Mouse (Mus musculus): ENCODE measurements around the gene Kremen1.

Kremen1 gene

GRCm38 (mm10) chr11:5175141-5175540 lies 86.2 kb downstream of the Kremen1 start:
- DNase-seq (ENCODE audit: low spot score in 2 of 2) = no peak

GRCm38 (mm10) chr11:5172861-5173260 lies 88.5 kb downstream of the Kremen1 start:
- DNase-seq (ENCODE audit: low spot score in 2 of 2) = no peak

- DNase-seq (ENCODE audit: low spot score in 2 of 2) = peak in 1 of 2 experiments; percentile 47
Observed at GRCm38 (mm10) chr11:5167311-5167710, 94.0 kb downstream of the Kremen1 start.

DNA sequence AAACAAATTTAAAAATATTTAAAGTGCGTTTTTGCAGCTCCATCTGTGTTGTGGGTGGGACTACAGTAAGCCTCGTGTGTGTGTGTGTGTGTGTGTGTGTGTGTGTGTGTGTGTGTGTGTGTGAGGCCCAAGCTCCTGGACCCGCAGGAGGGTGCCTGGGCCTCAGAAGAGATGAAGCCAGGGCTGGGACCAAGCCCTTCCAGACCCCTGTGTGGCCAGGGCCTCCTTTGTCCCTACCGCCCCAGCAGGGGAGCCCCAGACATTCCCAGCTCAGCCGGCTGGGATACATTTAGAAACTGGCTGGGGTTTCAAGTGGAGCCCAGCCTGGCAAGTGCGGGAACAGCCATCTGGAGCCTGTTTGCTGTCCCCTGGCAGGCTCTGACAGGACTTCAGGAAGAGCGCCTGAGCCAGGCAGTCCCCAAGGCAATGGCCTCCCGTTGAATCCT lies 95.9 kb downstream of the Kremen1 start:
- peak; percentile 52 to 75 for DNase-seq (ENCODE audit: low spot score in 2 of 2)

GRCm38 (mm10) chr11:5164310-5164709 lies 97.0 kb downstream of the Kremen1 start:
- no peak for DNase-seq (ENCODE audit: low spot score in 2 of 2)

DNA sequence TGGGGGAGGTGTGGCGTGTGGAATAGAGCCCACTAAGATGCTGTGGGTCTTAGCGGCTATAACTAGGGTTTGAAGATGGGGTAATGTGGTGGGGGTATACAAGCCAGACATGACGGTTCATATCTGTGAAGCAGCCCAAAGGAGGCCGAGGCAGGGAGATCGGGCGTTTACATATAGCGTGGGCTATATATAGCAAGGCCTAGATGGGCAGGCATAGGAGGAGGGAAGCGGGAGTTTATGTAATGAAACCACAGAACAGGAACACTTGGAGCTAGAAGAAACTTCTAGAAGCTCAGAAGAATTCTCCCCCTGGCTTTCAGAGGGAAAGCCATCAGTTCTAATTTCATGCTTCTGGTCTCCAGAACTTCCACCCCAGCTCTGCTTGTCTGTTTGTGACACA lies 97.9 kb downstream of the Kremen1 start:
- DNase-seq (ENCODE audit: low spot score in 2 of 2) = no peak

DNA sequence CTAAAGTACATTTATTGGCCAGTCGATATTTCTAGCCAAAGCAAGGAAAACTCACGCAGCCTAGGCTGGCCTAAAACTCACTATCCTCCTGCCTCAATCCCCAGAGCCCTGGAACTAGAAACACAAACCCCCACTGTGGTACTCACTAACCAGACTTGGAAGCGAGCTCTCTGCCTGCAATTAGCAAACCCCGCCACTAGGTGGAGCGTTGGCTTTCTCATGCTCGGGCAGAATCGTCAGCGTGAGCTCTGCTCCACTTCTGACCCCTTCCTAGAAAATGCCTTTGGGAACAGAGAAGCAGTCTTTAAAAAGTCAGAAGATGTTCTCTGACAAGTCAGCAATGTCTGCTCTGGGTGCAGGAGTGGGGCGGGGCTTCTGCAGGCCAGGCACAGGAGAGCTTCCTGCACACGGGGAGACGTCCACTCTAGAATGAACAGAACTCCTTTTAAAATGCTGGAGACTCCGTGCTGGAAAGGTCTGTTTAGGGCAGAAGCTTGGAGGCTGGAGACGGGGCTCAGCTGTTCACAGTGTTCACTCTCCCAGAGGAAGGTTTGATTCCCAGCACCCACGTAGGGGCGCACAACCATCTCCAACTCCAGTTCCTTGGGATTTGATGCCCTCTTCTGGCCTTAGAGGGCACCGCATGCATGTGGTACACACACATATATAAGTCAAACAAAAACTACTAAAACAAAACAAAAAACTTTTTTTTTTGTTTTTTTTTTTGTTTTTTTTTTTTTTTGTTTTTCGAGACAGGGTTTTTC lies 100.5 kb downstream of the Kremen1 start:
- peak in 1 of 2 experiments; percentile 22 for DNase-seq (ENCODE audit: low spot score in 2 of 2)

DNA sequence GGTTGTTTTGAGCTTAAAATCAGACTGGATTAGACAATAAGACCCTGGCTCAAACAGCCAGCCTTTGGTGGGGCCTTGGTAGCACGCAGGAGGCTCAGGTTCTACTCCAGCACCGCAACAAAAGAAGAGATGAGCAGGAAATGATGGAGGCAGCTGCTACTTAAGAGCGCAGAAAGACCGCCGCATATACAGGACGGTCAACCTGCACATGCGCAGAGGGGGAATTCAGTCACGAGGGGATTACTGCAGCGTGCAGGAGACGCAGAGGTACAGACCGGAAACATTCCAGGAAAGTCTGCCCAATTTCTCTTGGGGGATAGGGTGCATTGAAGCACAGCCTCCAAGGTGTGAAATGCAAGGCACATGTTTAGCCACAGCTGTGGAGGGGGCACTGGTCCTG lies 103.3 kb downstream of the Kremen1 start:
- no peak for DNase-seq (ENCODE audit: low spot score in 2 of 2)

DNA sequence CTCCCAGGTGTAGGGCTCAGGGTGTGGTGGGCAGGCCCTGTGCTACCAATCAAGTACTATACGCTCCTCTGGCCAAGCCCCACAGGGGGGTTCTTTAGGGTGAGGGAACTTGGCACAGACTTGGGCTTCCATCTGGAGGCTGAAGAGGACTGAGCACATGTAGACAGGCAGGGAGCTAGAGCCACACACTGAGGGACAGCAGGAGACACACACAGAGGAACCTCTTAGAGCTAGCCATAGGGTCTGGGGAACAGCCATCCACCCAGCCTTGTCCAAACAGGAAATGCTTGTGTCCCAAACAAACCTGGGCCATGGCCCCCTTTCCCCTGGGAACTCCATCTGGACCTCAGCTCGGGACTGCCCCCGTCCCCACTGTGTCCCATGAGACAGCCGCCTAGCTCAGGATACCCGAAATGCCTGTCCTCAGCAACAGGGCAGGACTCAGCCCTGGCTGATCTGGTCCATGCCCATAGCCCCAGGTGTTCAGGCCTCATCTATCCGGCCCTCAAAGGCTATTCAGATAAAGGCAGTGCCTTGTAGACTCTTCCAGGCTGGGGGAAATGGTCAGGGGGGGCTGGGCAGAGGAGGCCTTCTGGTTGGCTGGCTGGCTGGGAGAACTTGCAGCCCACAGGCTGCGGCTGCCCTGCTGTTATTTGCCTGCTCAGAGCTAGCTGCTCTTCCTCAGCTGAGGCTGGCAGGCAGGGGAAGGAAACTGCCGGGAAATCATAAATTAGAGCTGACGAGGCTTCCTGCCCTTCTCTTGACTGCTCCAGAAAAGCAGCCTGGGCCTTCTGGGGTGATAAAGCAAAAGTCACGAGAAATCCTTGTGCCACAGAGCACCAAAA lies 106.2 kb downstream of the Kremen1 start:
- DNase-seq (ENCODE audit: low spot score in 2 of 2) = no peak

DNA sequence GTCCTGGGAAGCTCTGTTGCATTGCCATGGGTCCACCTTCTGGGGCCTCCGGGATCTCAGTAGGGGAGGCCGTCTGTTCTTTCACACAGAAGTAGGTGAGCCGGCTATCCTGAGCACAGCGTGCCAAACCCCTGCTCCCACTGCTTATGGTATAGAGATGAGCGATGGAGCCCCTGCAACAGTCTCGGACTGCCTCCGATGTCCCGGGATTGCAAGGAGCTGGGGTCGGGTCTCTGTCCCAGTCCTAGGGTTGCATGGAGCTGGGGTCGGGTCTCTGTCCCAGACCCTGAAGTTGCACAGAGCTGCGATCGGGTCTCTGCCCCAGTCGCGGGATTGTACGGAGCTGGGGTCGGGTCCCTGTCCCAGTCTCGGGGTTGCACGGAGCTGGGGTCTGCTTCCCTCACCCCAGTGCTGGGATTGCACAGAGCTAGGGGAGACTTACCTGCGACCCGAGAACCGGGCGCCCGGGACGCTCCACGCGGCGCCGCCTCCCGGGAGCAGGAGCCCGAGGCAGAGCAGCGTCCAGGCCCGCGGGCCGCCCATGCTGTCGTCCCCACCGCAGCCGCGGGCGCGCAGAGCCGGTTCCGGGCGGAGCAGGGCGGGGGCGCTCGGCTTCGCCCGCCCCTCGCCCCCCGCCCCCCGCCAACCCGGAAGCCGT lies 109.5 kb downstream of the Kremen1 start, which contains the start of gene Emid1:
Emid1 (minus strand) TSS at position 578 of the 658 bp plus-strand sequence.
- no peak for DNase-seq (ENCODE audit: low spot score in 2 of 2)

DNA sequence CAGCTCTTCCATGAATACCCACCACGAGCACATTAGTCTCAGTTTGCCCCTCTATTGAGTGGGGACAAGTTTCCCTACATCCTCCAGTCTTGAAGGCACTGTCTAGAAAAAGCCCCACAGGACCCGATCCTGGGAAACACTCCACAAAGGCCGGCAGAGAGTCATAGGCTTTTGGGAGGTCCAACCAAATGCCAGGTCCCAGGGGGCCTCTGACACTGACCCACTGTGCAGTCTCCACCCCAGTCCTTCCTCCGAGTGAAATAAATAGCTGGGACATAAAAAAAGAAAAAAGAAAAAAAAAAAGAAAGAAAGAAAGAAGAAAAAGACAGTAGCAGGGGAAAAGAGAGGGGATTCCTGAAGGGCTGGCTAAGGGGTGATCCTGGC lies 110.1 kb downstream of the Kremen1 start:
- no peak for DNase-seq (ENCODE audit: low spot score in 2 of 2)

DNA sequence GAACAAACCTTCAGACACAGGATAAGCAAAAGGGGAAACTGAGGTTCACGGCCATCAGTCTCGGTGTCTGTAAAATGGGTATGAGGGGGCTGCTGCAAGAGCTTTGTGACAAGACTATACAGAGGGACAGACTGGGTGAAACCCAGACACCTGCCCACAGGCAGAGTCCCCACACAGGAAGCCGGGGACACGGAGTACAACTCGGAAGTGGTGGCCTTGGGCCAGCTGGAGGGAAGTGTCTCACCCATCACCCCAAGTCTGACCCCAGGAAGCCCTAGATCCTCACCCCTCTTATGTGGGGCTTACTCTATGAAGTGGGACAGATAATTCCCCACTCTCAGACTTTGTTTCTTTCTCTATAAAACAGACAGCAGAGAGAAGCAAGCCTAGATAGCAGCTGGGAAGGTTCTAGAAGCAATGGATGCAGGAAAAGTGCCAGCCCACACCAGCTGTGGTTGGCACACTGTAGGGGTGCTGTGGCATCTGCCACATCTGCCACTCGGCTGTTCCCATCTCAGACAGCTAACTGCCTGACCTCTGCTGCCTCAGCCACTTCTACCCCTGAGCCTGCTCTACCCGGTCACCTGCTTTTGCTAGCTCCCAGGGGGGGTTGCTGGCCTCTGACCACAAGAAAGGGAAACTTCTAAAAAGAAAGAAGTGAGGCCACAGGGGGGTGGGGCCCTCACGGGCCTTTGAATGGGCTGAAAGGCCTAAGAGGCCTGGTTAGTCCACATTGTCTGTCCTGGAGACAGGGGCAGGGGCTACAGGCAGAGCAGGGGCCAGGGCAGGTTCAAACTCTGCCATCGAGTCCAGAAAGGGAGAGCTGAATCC lies 110.7 kb downstream of the Kremen1 start:
- DNase-seq (ENCODE audit: low spot score in 2 of 2) = no peak

DNA sequence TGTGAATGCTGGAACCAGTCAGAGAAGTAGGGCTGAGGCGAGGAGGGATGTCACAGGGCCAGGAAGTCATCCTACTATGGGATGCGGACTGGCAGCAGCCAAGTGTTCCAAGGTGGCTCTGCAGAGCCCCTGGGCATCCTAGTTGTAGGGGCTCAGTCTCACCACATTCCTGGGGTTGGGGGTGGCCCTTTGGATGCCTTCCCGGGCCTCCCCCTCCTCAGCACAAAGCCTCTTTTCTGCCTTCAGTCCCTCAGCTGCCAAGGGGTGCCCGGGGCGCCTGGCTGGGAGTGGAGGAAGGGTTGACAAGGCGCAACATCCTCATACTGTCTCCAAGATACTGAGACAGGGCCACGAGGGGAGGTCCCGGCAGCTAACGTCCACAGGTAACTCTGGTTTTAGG lies 111.4 kb downstream of the Kremen1 start:
- no peak for DNase-seq (ENCODE audit: low spot score in 2 of 2)

GRCm38 (mm10) chr11:5149249-5149648 lies 112.1 kb downstream of the Kremen1 start:
- no peak for DNase-seq (ENCODE audit: low spot score in 2 of 2)

DNA sequence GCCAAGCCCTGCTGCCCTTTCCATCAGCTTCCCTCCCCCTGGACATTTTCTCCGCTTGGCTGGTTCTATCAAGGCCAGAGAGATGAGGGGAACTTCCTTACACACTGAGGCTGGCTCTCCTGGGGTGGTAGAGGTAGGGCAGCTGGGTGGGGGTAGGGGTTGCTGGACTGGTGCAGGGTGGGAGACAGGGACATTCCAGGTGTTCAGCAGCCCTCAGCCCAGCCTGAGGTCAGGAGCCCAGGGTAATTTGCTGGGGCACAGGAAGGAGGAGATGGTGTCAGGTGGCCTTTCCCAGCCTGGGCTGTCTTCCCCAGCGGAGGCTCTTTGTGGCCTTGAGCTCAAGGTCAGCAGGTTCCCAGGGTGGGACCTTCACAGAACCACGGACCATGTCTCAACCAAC lies 115.8 kb downstream of the Kremen1 start:
- no peak for DNase-seq (ENCODE audit: low spot score in 2 of 2)

DNA sequence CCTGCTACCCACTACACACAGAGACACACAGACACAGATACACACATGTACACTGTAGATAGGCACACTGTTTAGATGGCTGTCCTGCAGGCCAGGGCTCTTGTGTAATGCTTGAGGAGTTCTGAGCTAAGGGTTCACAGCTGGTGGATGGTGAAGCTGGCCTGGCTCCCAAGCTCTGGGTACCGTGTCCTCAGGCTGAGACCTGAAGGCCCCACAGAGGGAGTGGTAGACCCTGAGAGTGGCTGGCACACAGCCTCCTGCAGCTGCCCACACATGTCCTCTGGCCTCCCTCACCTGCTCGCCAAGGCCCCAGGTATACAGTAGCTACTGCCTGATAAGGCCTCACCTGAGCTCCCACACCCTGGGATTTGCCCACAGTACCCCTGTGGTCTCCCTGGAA lies 119.4 kb downstream of the Kremen1 start:
- DNase-seq (ENCODE audit: low spot score in 2 of 2) = no peak

All from left cerebral cortex, adult 9 months (tissue).